Mouse (Mus musculus) spleen, adult 18-20 months (tissue): ENCODE results near the gene Pbld2.
"Not testable (repeated sequence)": the region's sequence is repeated elsewhere in the genome, so short reads cannot be mapped to it uniquely, and the experiment has no call there.

Experiments used
- DNase-seq, 2 experiments: peaks; one replicate each; pipeline ENCODE4 v3.0.0; 2022; ENCODE audit warnings: mixed read lengths in 2 of 2

Gene Pbld2

GRCm38 (mm10) chr10:63025491-63026011, 1.4 kb downstream of the Pbld2 start:
- no peak for DNase-seq

- DNase-seq: no peak
Measured at GRCm38 (mm10) chr10:63026156-63026794, 2.2 kb downstream of the Pbld2 start.

- no peak for DNase-seq
Measured at GRCm38 (mm10) chr10:63026795-63027160, 2.7 kb downstream of the Pbld2 start.

GRCm38 (mm10) chr10:63027376-63028161, 3.5 kb downstream of the Pbld2 start:
- no peak for DNase-seq

GRCm38 (mm10) chr10:63028396-63028795, 4.3 kb downstream of the Pbld2 start:
- DNase-seq: no peak

GRCm38 (mm10) chr10:63032267-63032666, 8.2 kb downstream of the Pbld2 start:
- no peak for DNase-seq

GRCm38 (mm10) chr10:63032956-63033355, 8.8 kb downstream of the Pbld2 start:
- DNase-seq: no peak

- DNase-seq: no peak
Measured at GRCm38 (mm10) chr10:63038571-63039320, 14.6 kb downstream of the Pbld2 start.

GRCm38 (mm10) chr10:63039867-63040628, 15.9 kb downstream of the Pbld2 start:
- DNase-seq: no peak

GRCm38 (mm10) chr10:63043154-63043553, 19.0 kb downstream of the Pbld2 start:
- no peak for DNase-seq

GRCm38 (mm10) chr10:63047751-63048150, 23.6 kb downstream of the Pbld2 start:
- peak in 1 of 2 experiments; percentile 11 for DNase-seq

GRCm38 (mm10) chr10:63049106-63049505, 25.0 kb downstream of the Pbld2 start:
- no peak for DNase-seq

- DNase-seq: no peak
Measured at GRCm38 (mm10) chr10:63051267-63051666, 27.2 kb downstream of the Pbld2 start.

GRCm38 (mm10) chr10:63052011-63052410, 27.9 kb downstream of the Pbld2 start:
- DNase-seq: no peak

GRCm38 (mm10) chr10:63053007-63053406, 28.9 kb downstream of the Pbld2 start:
- no peak for DNase-seq

GRCm38 (mm10) chr10:63054071-63054470, 30.0 kb downstream of the Pbld2 start:
- not testable (repeated sequence) for DNase-seq

GRCm38 (mm10) chr10:63054586-63054985, 30.5 kb downstream of the Pbld2 start:
- DNase-seq: no peak

- DNase-seq: no peak
Measured at GRCm38 (mm10) chr10:63056966-63057750, 33.0 kb downstream of the Pbld2 start.

- DNase-seq: no peak
Measured at GRCm38 (mm10) chr10:63059862-63060261, 35.7 kb downstream of the Pbld2 start, which contains the start of gene Pbld1. Pbld1 (plus strand) TSS chr10:63060162.

- no peak for DNase-seq
Measured at GRCm38 (mm10) chr10:63060406-63060805, 36.3 kb downstream of the Pbld2 start.

- no peak for DNase-seq
Measured at GRCm38 (mm10) chr10:63061266-63061665, 37.2 kb downstream of the Pbld2 start.

- DNase-seq: no peak
Measured at GRCm38 (mm10) chr10:63062696-63063095, 38.6 kb downstream of the Pbld2 start.
